Mouse (Mus musculus): ENCODE results near the gene Arhgap23. TPM values are rescaled to one million over a fixed set of nuclear protein-coding genes. Genes with fewer than 3 reads are reported as not detected.

Gene Arhgap23
- polyA plus RNA-seq, 1 experiment from 2014 or later = 3.5 TPM

GRCm38 (mm10) chr11:97539622-97540021 is 124.3 kb downstream of the Arhgap23 start:
- no peak overlapping the region for H3K4me3 ChIP-seq (ENCODE audit: low read depth, low read length)
- no peaks in the 10 kb centered on the region for H3K36me3 ChIP-seq (ENCODE audit: control insufficient read depth, insufficient read depth)
- H3K4me1 ChIP-seq (replicated peaks; ENCODE audit: control insufficient read depth, insufficient read depth, low read length) = no peaks in the 10 kb centered on the region
- H3K9me3 ChIP-seq (ENCODE audit: control insufficient read depth) = no peaks in the 10 kb centered on the region
- no peak overlapping the region for H3K4me2 ChIP-seq (replicated peaks; ENCODE audit: low read depth)
- H3K27ac ChIP-seq (ENCODE audit: low read depth, low read length) = no peak overlapping the region
- no peak for ATAC-seq
- peaks cover 60% of the 10 kb centered on the region for H3K27me3 ChIP-seq (replicated peaks; ENCODE audit: control insufficient read depth, insufficient read depth, low read length)
- no peak overlapping the region for H3K9ac ChIP-seq (ENCODE audit: low read depth, low read length)
- 69% methylated on average over 5 of the region's 5 CpGs for WGBS
- no peak for TF ChIP-seq CTCF (IDR thresholded peaks at IDR 0.05; ENCODE audit: low read depth)

- H3K4me1 ChIP-seq (replicated peaks; ENCODE audit: control insufficient read depth, insufficient read depth, low read length) = no peaks in the 10 kb centered on the region
- no peak overlapping the region for H3K27ac ChIP-seq (ENCODE audit: low read depth, low read length)
- no peaks in the 10 kb centered on the region for H3K9me3 ChIP-seq (ENCODE audit: control insufficient read depth)
- TF ChIP-seq CTCF (IDR thresholded peaks at IDR 0.05; ENCODE audit: low read depth) = no peak
- no peak overlapping the region for H3K9ac ChIP-seq (ENCODE audit: low read depth, low read length)
- ATAC-seq = no peak
- 55% methylated on average over 3 of the region's 3 CpGs for WGBS
- no peak overlapping the region for H3K4me3 ChIP-seq (ENCODE audit: low read depth, low read length)
- H3K27me3 ChIP-seq (replicated peaks; ENCODE audit: control insufficient read depth, insufficient read depth, low read length) = peaks cover 61% of the 10 kb centered on the region
- no peaks in the 10 kb centered on the region for H3K36me3 ChIP-seq (ENCODE audit: control insufficient read depth, insufficient read depth)
- no peak overlapping the region for H3K4me2 ChIP-seq (replicated peaks; ENCODE audit: low read depth)
Measured at GRCm38 (mm10) chr11:97540136-97540535, 124.8 kb downstream of the Arhgap23 start.

DNA sequence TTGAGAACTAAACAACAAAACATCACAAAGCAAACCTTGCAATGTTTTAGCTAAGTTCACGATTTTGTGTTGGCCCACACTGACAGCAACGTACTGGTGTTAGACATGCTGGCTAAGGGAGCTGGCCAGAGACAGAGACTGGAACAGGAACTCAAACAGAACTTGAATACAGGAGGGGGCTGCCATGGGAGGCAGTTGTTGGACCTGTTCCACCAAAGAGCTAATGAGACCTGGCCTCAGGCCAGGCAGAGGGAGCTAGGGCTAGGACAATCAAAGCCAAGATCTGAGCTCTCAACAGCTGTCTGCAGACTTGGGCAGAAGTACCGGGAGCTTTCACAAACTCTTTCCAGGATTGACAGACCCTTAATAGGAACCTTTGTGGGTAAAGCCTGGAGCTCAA is 125.3 kb downstream of the Arhgap23 start:
- no peak for TF ChIP-seq CTCF (IDR thresholded peaks at IDR 0.05; ENCODE audit: low read depth)
- H3K9me3 ChIP-seq (ENCODE audit: control insufficient read depth) = no peaks in the 10 kb centered on the region
- ATAC-seq = no peak
- H3K27ac ChIP-seq (ENCODE audit: low read depth, low read length) = no peak overlapping the region
- no peak overlapping the region for H3K9ac ChIP-seq (ENCODE audit: low read depth, low read length)
- no peak overlapping the region for H3K4me2 ChIP-seq (replicated peaks; ENCODE audit: low read depth)
- 43% methylated on average over 3 of the region's 3 CpGs for WGBS
- no peaks in the 10 kb centered on the region for H3K36me3 ChIP-seq (ENCODE audit: control insufficient read depth, insufficient read depth)
- H3K4me3 ChIP-seq (ENCODE audit: low read depth, low read length) = no peak overlapping the region
- peaks cover 61% of the 10 kb centered on the region for H3K27me3 ChIP-seq (replicated peaks; ENCODE audit: control insufficient read depth, insufficient read depth, low read length)
- no peaks in the 10 kb centered on the region for H3K4me1 ChIP-seq (replicated peaks; ENCODE audit: control insufficient read depth, insufficient read depth, low read length)

DNA sequence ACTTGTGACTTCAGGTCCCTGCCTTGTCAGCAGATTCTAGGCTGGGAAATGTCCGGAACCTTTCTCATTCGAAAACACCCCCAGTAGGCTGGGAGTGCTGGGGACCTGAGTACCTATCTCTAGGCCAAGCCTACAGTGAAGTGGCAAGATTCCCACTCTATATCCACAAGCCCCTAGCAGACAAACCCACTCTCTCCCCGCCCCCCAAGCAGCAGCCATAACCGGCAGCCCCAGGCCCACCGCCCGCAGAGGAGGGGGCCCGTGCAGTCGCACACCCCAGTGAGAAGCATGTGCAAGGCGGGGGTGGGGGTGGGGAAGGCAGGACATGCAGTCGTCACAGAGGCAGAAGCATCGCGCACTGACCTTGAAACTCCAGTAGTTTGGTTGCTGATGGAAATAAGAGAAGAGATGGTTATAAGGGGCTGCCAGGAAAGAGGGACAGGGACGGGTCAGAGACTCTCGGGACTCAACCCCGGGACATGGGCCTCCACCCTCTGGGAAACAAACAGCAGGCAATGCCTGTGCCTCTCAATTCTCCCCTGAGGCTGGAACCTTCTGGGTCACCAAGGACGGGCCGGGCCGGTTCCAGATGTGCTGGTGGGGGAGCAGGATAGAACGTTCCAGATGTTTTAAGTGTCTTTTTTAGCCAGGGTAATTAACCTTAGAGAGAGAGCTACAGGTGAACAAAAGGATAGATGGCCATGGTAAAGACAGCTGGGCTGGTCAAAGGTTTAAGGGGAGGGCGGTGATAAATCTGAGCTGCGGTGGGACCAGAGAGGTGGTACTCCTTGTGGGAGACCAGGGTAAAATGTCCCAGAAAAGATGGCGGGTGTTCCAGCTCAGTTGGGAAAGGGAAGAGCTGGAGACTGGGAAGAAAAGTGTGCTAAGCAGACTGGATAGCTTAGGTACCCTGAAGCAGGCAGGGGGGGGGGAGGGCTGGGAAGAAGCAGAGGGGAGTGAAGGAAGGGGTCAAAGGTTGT is 127.1 kb downstream of the Arhgap23 start:
- ATAC-seq = no peak
- H3K4me3 ChIP-seq (ENCODE audit: low read depth, low read length) = no peak overlapping the region
- H3K4me1 ChIP-seq (replicated peaks; ENCODE audit: control insufficient read depth, insufficient read depth, low read length) = no peaks in the 10 kb centered on the region
- H3K27ac ChIP-seq (ENCODE audit: low read depth, low read length) = no peak overlapping the region
- no peak overlapping the region for H3K4me2 ChIP-seq (replicated peaks; ENCODE audit: low read depth)
- H3K9me3 ChIP-seq (ENCODE audit: control insufficient read depth) = no peaks in the 10 kb centered on the region
- 81% methylated on average over 22 of the region's 22 CpGs for WGBS
- TF ChIP-seq CTCF (IDR thresholded peaks at IDR 0.05; ENCODE audit: low read depth) = no peak
- peaks cover 58% of the 10 kb centered on the region for H3K27me3 ChIP-seq (replicated peaks; ENCODE audit: control insufficient read depth, insufficient read depth, low read length)
- H3K9ac ChIP-seq (ENCODE audit: low read depth, low read length) = no peak overlapping the region
- H3K36me3 ChIP-seq (ENCODE audit: control insufficient read depth, insufficient read depth) = no peaks in the 10 kb centered on the region

DNA sequence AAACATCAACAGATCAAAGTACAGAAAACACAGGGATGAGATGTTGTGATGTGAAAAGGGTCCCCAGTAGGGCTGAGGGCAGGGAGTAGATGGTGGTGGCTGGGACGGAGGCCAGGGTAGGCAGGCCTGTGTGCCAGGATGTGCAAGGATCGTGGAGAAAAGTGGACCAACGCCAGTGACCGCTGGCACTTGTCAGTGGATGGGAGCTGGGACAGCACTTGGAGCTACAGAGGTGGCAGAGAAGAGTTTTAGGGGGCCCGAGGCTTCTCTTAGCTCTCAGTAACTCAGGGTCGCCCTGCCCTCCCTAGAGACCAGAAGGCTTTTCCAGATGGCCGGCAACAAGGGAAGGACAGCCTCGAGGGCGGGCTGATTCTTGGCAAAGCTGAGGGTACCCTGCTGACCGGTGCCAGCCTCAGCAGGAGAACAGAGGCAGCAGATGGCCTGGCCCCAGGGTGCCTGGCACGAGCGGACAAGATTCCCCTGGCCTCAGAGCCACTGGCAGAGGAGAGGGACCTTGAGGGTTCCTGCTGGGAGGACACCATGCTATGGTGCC is 127.9 kb downstream of the Arhgap23 start:
- no peak for TF ChIP-seq CTCF (IDR thresholded peaks at IDR 0.05; ENCODE audit: low read depth)
- H3K4me1 ChIP-seq (replicated peaks; ENCODE audit: control insufficient read depth, insufficient read depth, low read length) = no peaks in the 10 kb centered on the region
- no peak overlapping the region for H3K27ac ChIP-seq (ENCODE audit: low read depth, low read length)
- no peak overlapping the region for H3K4me2 ChIP-seq (replicated peaks; ENCODE audit: low read depth)
- H3K4me3 ChIP-seq (ENCODE audit: low read depth, low read length) = no peak overlapping the region
- no peaks in the 10 kb centered on the region for H3K36me3 ChIP-seq (ENCODE audit: control insufficient read depth, insufficient read depth)
- no peak overlapping the region for H3K9ac ChIP-seq (ENCODE audit: low read depth, low read length)
- H3K9me3 ChIP-seq (ENCODE audit: control insufficient read depth) = no peaks in the 10 kb centered on the region
- peaks cover 58% of the 10 kb centered on the region for H3K27me3 ChIP-seq (replicated peaks; ENCODE audit: control insufficient read depth, insufficient read depth, low read length)
- 78% methylated on average over 12 of the region's 12 CpGs for WGBS
- no peak for ATAC-seq

- peaks cover 63% of the 10 kb centered on the region for H3K27me3 ChIP-seq (replicated peaks; ENCODE audit: control insufficient read depth, insufficient read depth, low read length)
- H3K9ac ChIP-seq (ENCODE audit: low read depth, low read length) = no peak overlapping the region
- TF ChIP-seq CTCF (IDR thresholded peaks at IDR 0.05; ENCODE audit: low read depth) = no peak
- no peak overlapping the region for H3K4me3 ChIP-seq (ENCODE audit: low read depth, low read length)
- H3K4me1 ChIP-seq (replicated peaks; ENCODE audit: control insufficient read depth, insufficient read depth, low read length) = no peaks in the 10 kb centered on the region
- 75% methylated on average over 9 of the region's 9 CpGs for WGBS
- no peak overlapping the region for H3K4me2 ChIP-seq (replicated peaks; ENCODE audit: low read depth)
- H3K9me3 ChIP-seq (ENCODE audit: control insufficient read depth) = no peaks in the 10 kb centered on the region
- ATAC-seq = no peak
- no peak overlapping the region for H3K27ac ChIP-seq (ENCODE audit: low read depth, low read length)
- no peaks in the 10 kb centered on the region for H3K36me3 ChIP-seq (ENCODE audit: control insufficient read depth, insufficient read depth)
Measured at GRCm38 (mm10) chr11:97543883-97544282, 128.6 kb downstream of the Arhgap23 start.

Data from intestine, postnatal 0 days (tissue).